Mouse (Mus musculus): Measurements from ENCODE around the gene Ndufc2. TPM values are rescaled to one million over a fixed set of nuclear protein-coding genes. Genes with fewer than 3 reads are reported as not detected.
A peak's percentile ranks its signal among the peaks of the same experiment; 100 is the strongest.

The Ndufc2 gene
- total and polyA plus RNA-seq, 3 experiments, result 242 to 280 TPM; not detected in 1

GRCm38 (mm10) chr7:97361467-97361866 is 38.3 kb upstream of the Ndufc2 start:
- no peaks in the 10 kb centered on the region for H3K9me3 ChIP-seq (replicated peaks; ENCODE audit: insufficient read depth, low read length)
- no peak overlapping the region for H3K27ac ChIP-seq (ENCODE audit: control insufficient read depth, low read depth, low read length)
- H3K4me3 ChIP-seq (ENCODE audit: control insufficient read depth in 1 of 2, insufficient read depth in 1 of 2, low read depth in 2 of 2, low read length in 2 of 2), result no peak overlapping the region
- DNase-seq (ENCODE audit: low read depth, low spot score), result peak; percentile 84
- peaks cover 0 to under 1% of the 10 kb centered on the region in 2 experiments; a peak in 1 of 4 replicates for H3K36me3 ChIP-seq (ENCODE audit: control insufficient read depth in 1 of 2, insufficient read depth in 2 of 2, low read length in 2 of 2)
- no peaks in the 10 kb centered on the region for H3K79me2 ChIP-seq (ENCODE audit: control insufficient read depth, insufficient read depth, low read length, poor library complexity)
- TF ChIP-seq RAD21 (IDR thresholded peaks at IDR 0.05; ENCODE audit: low read depth, low read length) (peak; percentile 56), HCFC1 (IDR thresholded peaks at IDR 0.05; ENCODE audit: low read depth, low read length) (peak; percentile 38; the same call in 1 of the 2 replicates), JUND (IDR thresholded peaks at IDR 0.05; ENCODE audit: low read depth, low read length) (0 out of 2 replicates have a peak, but pooled peaks have one; percentile 57), CTCF (IDR thresholded peaks at IDR 0.05 in 2 of 3, conservative IDR thresholded peaks at IDR 0.05 in 1 of 3; ENCODE audit: control insufficient read depth in 1 of 3, insufficient read depth in 1 of 3, low read depth in 2 of 3, low read length in 3 of 3, poor library complexity in 1 of 3, severe bottlenecking in 1 of 3) (peak; percentile 76 to 95 (median 77)), MYC (IDR thresholded peaks at IDR 0.05; ENCODE audit: low read depth, low read length) (peak; percentile 85; the same call in 1 of the 2 replicates), ZNF384 (IDR thresholded peaks at IDR 0.05; ENCODE audit: low read depth, low read length) (peak; percentile 65), MAX (IDR thresholded peaks at IDR 0.05; ENCODE audit: low read length) (no peak), SMC3 (IDR thresholded peaks at IDR 0.05; ENCODE audit: low read depth, low read length) (peak; percentile 88), ZMIZ1 (IDR thresholded peaks at IDR 0.05; ENCODE audit: low read depth, low read length) (no peak), ZC3H11A (IDR thresholded peaks at IDR 0.05; ENCODE audit: low read depth, low read length) (peak; percentile 63)
- peaks cover 0 to 2% of the 10 kb centered on the region in 2 experiments; a peak in 2 of 4 replicates for H3K4me1 ChIP-seq (ENCODE audit: control insufficient read depth in 1 of 2, insufficient read depth in 2 of 2, low read length in 2 of 2)
- no peaks in the 10 kb centered on the region for H3K27me3 ChIP-seq (ENCODE audit: control insufficient read depth in 1 of 2, insufficient read depth in 2 of 2, low read length in 2 of 2)
- no peak overlapping the region for H3K9ac ChIP-seq (ENCODE audit: control insufficient read depth, low read depth, low read length, poor library complexity, severe bottlenecking)

DNA sequence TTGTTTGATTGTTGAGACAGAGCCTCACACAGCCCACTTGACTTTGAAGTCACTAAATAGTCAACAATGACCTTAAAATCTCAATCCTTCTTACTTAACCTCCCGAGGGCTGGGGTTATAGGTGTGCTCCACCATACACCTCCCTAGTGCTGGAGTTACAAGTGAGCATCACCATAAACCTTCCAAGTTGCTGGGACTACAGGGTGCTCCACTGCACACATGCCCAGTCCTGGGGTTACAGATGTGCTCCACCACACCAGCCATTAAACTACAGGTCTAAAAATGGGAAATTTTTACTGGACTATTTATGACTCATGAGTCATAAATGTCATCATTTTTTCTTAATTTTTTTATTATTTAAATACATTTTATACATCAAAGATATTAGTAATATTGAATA is 33.9 kb upstream of the Ndufc2 start:
- Histone ChIP-seq H3K27me3 (ENCODE audit: control insufficient read depth in 1 of 2, insufficient read depth in 2 of 2, low read length in 2 of 2) (no peaks in the 10 kb centered on the region), H3K36me3 (ENCODE audit: control insufficient read depth in 1 of 2, insufficient read depth in 2 of 2, low read length in 2 of 2) (no peaks in the 10 kb centered on the region), H3K4me3 (ENCODE audit: control insufficient read depth in 1 of 2, insufficient read depth in 1 of 2, low read depth in 2 of 2, low read length in 2 of 2) (no peak overlapping the region), H3K9me3 (replicated peaks; ENCODE audit: insufficient read depth, low read length) (no peaks in the 10 kb centered on the region), H3K79me2 (ENCODE audit: control insufficient read depth, insufficient read depth, low read length, poor library complexity) (no peaks in the 10 kb centered on the region; the same call in 1 of the 2 replicates), H3K4me1 (ENCODE audit: control insufficient read depth in 1 of 2, insufficient read depth in 2 of 2, low read length in 2 of 2) (peaks cover 0 to 2% of the 10 kb centered on the region in 2 experiments; a peak in 2 of 4 replicates), H3K27ac (ENCODE audit: control insufficient read depth, low read depth, low read length) (no peak overlapping the region), H3K9ac (ENCODE audit: control insufficient read depth, low read depth, low read length, poor library complexity, severe bottlenecking) (no peak overlapping the region)
- no peak for DNase-seq (ENCODE audit: low read depth, low spot score)
- TF ChIP-seq MYC (IDR thresholded peaks at IDR 0.05; ENCODE audit: low read depth, low read length) (no peak), ZKSCAN1 (IDR thresholded peaks at IDR 0.05; ENCODE audit: low read depth, low read length) (no peak), NELFE (IDR thresholded peaks at IDR 0.05; ENCODE audit: low read depth, low read length) (no peak), ZC3H11A (IDR thresholded peaks at IDR 0.05; ENCODE audit: low read depth, low read length) (no peak), RAD21 (IDR thresholded peaks at IDR 0.05; ENCODE audit: low read depth, low read length) (no peak), SMC3 (IDR thresholded peaks at IDR 0.05; ENCODE audit: low read depth, low read length) (no peak), JUND (IDR thresholded peaks at IDR 0.05; ENCODE audit: low read depth, low read length) (no peak), TBP (IDR thresholded peaks at IDR 0.05; ENCODE audit: low read depth, low read length) (no peak), GATA1 (IDR thresholded peaks at IDR 0.05; ENCODE audit: low read depth, low read length) (no peak), ETS1 (IDR thresholded peaks at IDR 0.05; ENCODE audit: low read depth, low read length) (no peak), UBTF (IDR thresholded peaks at IDR 0.05; ENCODE audit: borderline replicate concordance, insufficient read depth, low read depth, low read length) (no peak), POLR2AphosphoS5 (IDR thresholded peaks at IDR 0.05; ENCODE audit: borderline replicate concordance, low read depth, low read length) (no peak), MEF2A (IDR thresholded peaks at IDR 0.05; ENCODE audit: extremely low read depth, insufficient replicate concordance, low read depth, low read length, poor library complexity, severe bottlenecking) (no peak), BHLHE40 (IDR thresholded peaks at IDR 0.05; ENCODE audit: borderline replicate concordance, low read depth, low read length) (no peak), KAT2A (conservative IDR thresholded peaks at IDR 0.05; ENCODE audit: low read depth, low read length) (no peak)
